Mouse (Mus musculus) brain, embryonic 14.5 days (tissue): ENCODE measurements around the gene Stpg2. TPM values are rescaled to one million over a fixed set of nuclear protein-coding genes. Genes with fewer than 3 reads are reported as not detected.
A peak's percentile ranks its signal among the peaks of the same experiment; 100 is the strongest.

Experiments
- DNase-seq: peaks from one replicate; pipeline ENCODE4 v3.0.0-alpha.2; 2011; ENCODE audit warnings: low read depth
- CTCF ChIP-seq: fragments of 200-500 bp; IDR thresholded peaks from 2 replicates; pipeline ENCODE4 v1.5.1; 2012; ENCODE audit warnings: inconsistent platforms, mild to moderate bottlenecking, moderate library complexity, borderline replicate concordance; ENCODE audit not compliant: insufficient read depth, insufficient read length; ENCODE audit errors: extremely low read depth
- POLR2A ChIP-seq: fragments of 200-500 bp; IDR thresholded peaks from 2 replicates; pipeline ENCODE4 v1.6.1; 2012; ENCODE audit warnings: mild to moderate bottlenecking, inconsistent platforms, borderline replicate concordance; ENCODE audit not compliant: poor library complexity, insufficient read depth, insufficient read length, severe bottlenecking; ENCODE audit errors: extremely low read depth
- polyA plus RNA-seq: library from polyadenylated mRNA; depleted of rRNA; stranded (reverse); fragments of >200 nt; gene quantifications from 2 replicates; pipeline ENCODE4 v1.2.3, GENCODE M21; 2012; rRNA removed

Gene Stpg2
- polyA plus RNA-seq, result 0.03 and 0.04 TPM in 2 replicates

- TF ChIP-seq POLR2A (peak; percentile 60; the same call in 1 of the 2 replicates), CTCF (no peak)
- peak; percentile 98 for DNase-seq
These were observed at the start of gene Stpg2 for GRCm38 (mm10) chr3:139205444-139205998. Gene Stpg2 (plus strand): TSS chr3:139205694.

GRCm38 (mm10) chr3:139162146-139162545, 43.3 kb upstream of the Stpg2 start:
- peak; percentile 25 for DNase-seq
- TF ChIP-seq POLR2A (no peak), CTCF (no peak)

GRCm38 (mm10) chr3:139162658-139163057, 42.8 kb upstream of the Stpg2 start:
- DNase-seq, result no peak

GRCm38 (mm10) chr3:139168510-139169269, 36.8 kb upstream of the Stpg2 start:
- no peak for TF ChIP-seq CTCF
- no peak for TF ChIP-seq POLR2A
- peak; percentile 65 for DNase-seq

More at GRCm38 (mm10) chr3:139162658-139163057, 42.8 kb upstream of the Stpg2 start:
- TF ChIP-seq POLR2A (no peak), CTCF (no peak)

- TF ChIP-seq CTCF, result no peak
- no peak for TF ChIP-seq POLR2A
- DNase-seq, result peak; percentile 41
These were observed 35.8 kb upstream of the Stpg2 start for GRCm38 (mm10) chr3:139169740-139170139.

GRCm38 (mm10) chr3:139176936-139177335, 28.6 kb upstream of the Stpg2 start:
- peak; percentile 20 for DNase-seq
- no peak for TF ChIP-seq POLR2A
- no peak for TF ChIP-seq CTCF

- TF ChIP-seq CTCF, result no peak
- no peak for TF ChIP-seq POLR2A
- no peak for DNase-seq
These were observed 14.0 kb upstream of the Stpg2 start for GRCm38 (mm10) chr3:139191541-139191940.

GRCm38 (mm10) chr3:139193917-139194316, 11.6 kb upstream of the Stpg2 start:
- peak; percentile 39 for DNase-seq

GRCm38 (mm10) chr3:139198412-139198811, 7.1 kb upstream of the Stpg2 start:
- TF ChIP-seq POLR2A (no peak), CTCF (no peak)
- no peak for DNase-seq

More at GRCm38 (mm10) chr3:139193917-139194316, 11.6 kb upstream of the Stpg2 start:
- no peak for TF ChIP-seq POLR2A
- no peak for TF ChIP-seq CTCF

GRCm38 (mm10) chr3:139200324-139200723, 5.2 kb upstream of the Stpg2 start:
- TF ChIP-seq POLR2A (no peak), CTCF (no peak)
- no peak for DNase-seq

GRCm38 (mm10) chr3:139216945-139217344, 11.5 kb downstream of the Stpg2 start:
- TF ChIP-seq POLR2A, result no peak
- TF ChIP-seq CTCF, result no peak
- DNase-seq, result no peak

- TF ChIP-seq CTCF (no peak), POLR2A (no peak)
- peak; percentile 38 for DNase-seq
These were observed 19.6 kb downstream of the Stpg2 start for GRCm38 (mm10) chr3:139225123-139225522.

GRCm38 (mm10) chr3:139226811-139227210, 21.3 kb downstream of the Stpg2 start:
- DNase-seq, result no peak
- TF ChIP-seq POLR2A, result no peak
- TF ChIP-seq CTCF, result no peak
